Mouse (Mus musculus) large intestine, adult 2 months (tissue): ENCODE measurements around the gene Dgki. TPM values are rescaled to one million over a fixed set of nuclear protein-coding genes. Genes with fewer than 3 reads are reported as not detected.

Source experiments
- DNase-seq: peaks from one replicate; pipeline ENCODE4 v3.0.0-alpha.2; 2012; ENCODE audit warnings: low read depth, low spot score
- WGBS: fragments of 180-500 bp; shearing (Covaris S2); methylation state at CpG from one replicate; pipeline ENCODE4 v1.1.7; 2018; 5-methylcytosine and 5-hydroxymethylcytosine counted together
- polyA plus RNA-seq: library from polyadenylated mRNA; depleted of rRNA; stranded (reverse); fragments of >200 nt; gene quantifications from 2 replicates; pipeline ENCODE4 v1.2.3, GENCODE M21; 2012

Dgki gene
- polyA plus RNA-seq, 1 experiment = 0.17 TPM

DNA sequence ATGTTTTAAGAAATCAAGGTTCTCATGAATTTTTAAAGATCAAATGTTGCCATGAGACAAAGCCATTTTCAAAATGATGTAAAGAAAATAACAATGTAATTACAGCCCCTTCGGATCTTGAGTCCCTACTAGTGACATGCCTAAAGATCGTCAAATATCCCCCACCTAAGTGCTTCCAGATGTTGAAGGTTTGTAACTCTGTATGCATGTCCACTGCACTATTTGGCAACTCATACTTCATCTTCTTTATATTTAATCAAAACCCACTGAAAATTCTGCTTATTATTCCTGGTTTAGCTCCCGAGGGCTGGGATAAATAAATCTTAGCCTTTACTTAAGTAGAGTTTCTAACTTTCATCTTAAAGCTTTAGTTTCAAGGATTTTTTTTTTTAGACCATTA lies 458.3 kb downstream of the Dgki start:
- DNase-seq = no peak
- 77% methylated on average over 3 of the region's 3 CpGs for WGBS

DNA sequence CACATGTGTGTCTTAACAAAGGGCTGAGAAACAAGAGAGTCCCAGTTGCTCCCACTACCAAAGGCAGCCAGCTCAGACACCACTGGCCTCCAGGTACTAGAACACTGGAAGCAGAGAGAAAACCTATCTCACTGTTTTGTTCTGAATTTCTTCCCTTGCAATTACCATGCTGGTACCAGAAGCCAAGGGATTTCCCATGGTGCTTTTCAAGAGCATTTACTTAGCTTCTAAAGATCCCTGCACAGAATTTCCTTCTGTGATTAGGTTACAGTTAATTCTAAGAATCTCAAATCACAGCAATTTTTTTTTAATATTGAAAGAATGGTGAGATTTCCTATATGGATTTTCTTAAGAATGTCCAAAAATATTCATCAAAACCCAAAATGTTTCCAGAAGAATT lies 458.8 kb downstream of the Dgki start:
- no peak for DNase-seq

DNA sequence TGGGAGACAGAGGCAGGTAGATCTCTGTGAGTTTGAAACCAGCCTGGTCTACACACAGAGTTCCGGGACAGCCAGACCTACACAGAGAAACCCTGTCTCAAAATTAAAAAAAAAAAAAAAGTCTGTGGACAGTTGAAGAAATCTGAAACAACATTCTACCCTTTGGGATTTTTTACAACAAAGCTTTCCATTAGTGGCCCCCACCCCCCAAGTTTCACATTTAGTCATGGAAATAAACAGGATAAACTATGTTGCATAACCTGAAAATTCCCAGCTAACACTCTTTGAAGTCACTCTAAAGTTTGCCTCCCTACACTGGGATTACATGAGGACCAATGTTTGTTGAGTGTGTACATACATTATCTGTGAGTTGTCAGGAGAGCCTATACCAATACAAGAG lies 461.2 kb downstream of the Dgki start:
- no peak for DNase-seq
- WGBS = 91% methylated on average over 1 of the region's 1 CpGs

GRCm38 (mm10) chr6:36835351-36835750 lies 464.6 kb downstream of the Dgki start:
- 74% methylated on average over 3 of the region's 3 CpGs for WGBS
- DNase-seq = no peak

DNA sequence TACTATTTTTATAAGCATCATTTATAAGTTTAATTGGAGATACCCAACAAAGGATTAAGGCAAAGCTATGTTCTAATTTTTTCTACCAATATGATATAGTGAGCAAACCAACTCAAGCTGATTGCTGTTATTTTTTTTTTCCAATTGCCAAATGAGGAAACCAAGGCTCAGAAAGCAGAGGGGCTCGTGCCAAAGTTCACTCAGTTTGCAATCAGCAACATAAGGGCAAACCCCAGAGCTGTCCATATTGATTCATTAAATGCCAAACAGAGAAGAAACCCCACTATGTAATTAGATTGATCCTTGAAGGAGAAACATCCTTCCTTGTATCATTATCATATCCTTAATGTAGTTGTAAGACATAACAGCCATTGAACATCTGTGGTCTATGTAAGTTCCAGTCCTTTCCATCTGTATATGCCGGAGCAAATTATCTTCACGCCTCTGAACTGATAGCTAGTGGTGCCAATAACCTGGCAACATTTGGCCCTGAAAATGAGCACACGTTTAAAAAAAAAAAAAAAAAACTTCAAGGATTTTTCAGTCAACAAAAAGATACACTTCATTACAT lies 465.2 kb downstream of the Dgki start:
- DNase-seq = no peak
- WGBS = 73% methylated on average over 4 of the region's 4 CpGs

GRCm38 (mm10) chr6:36832681-36833080 lies 467.3 kb downstream of the Dgki start:
- WGBS = 84% methylated on average over 4 of the region's 4 CpGs
- DNase-seq = no peak

DNA sequence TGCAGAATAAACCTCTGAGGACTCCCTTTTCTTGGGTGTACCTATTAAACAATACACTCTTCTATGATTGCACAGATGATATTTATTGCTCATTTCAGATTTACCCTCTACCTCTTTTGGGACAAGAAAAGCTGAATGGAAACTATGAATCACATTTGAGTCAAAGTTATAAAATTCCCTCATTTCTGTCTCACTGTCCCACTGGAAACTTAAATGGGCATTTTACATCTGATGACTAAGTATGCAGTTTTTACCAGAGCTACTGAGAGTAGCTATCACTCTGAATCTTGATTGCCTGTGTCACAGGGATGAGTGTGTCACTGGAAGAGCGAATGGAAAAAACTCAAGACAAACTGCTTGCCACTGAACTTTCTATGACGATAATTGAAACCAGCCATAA lies 467.8 kb downstream of the Dgki start:
- DNase-seq = no peak
- 85% methylated on average over 2 of the region's 2 CpGs for WGBS

DNA sequence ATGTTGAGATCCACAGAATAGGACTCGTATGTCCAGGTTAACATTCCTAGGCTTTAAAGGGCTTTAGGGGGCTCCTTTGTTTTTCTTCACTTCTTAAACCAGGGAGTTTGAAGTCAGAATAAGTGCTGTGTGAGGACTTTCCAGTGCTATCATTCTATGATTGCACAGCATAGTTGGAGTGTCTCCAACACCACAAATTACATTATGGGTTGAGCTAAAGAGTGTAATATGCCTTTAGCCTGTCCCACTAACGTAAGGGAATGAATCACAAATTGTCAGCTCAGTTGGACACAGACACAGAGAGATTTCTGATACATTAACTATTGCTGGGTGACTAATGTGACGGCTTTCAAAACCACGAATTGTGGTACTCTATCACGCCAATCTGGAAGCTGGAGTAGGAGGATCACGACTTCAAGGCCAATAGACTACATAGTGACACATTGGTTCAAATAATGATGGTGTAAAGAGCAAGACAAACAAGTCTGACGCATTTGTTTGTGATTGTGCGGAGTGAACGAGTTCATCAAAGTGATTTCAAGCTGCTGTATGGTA lies 469.5 kb downstream of the Dgki start:
- DNase-seq = no peak
- 68% methylated on average over 9 of the region's 9 CpGs for WGBS

DNA sequence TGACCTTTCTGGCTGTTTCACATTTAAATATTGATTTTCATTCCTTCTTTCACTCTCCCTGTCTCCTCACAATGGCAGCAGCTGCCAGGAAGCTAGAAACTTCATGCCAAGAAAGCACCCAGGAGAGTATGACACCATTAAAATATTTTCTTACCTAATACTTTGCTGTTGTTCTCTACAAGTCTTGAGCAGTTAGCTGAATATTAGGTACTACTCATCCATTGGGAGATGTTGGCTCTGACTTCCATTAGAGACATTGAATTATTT lies 480.3 kb downstream of the Dgki start:
- DNase-seq = no peak

DNA sequence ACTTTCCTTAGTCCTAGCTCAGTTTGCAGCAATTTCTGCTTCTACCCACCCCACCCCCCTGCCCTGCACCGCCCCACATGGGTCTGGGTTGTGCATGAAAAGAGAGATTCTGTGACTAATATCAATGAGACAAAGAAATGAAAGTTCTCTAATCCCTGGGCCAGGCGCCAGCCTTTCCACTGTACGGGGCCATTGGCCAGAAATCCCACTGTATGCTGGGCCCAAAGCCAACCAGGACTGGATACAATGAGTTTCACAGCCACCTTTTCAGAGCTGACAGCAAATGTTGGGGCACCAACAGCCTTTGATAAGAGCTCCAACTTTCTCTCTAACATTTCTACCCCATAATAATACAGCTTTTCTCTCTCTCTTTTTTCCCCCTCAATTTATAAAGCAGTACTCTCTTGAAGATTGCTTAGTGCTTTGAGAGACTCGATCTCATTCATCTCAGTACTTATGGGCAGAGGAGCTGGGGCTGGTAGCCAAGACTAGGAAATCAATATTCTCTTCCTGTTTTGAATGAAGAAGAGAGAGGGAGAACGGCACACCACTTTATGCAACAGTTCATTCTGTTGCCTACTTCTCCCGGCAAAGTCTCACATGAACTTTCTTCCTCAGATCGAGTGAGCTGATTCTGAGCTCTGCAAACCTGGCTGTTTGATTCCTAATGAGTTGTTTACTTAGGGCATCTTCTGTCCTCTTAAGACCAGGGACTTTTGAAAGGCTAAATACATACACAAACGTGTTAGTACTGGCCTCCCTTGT lies 480.8 kb downstream of the Dgki start:
- 20% methylated on average over 8 of the region's 8 CpGs for WGBS
- DNase-seq = no peak

GRCm38 (mm10) chr6:36818281-36819018 lies 481.5 kb downstream of the Dgki start:
- no peak for DNase-seq
- 57% methylated on average over 4 of the region's 4 CpGs for WGBS

- DNase-seq = no peak
- 84% methylated on average over 3 of the region's 3 CpGs for WGBS
Measured at GRCm38 (mm10) chr6:36816666-36817065, 483.3 kb downstream of the Dgki start.

DNA sequence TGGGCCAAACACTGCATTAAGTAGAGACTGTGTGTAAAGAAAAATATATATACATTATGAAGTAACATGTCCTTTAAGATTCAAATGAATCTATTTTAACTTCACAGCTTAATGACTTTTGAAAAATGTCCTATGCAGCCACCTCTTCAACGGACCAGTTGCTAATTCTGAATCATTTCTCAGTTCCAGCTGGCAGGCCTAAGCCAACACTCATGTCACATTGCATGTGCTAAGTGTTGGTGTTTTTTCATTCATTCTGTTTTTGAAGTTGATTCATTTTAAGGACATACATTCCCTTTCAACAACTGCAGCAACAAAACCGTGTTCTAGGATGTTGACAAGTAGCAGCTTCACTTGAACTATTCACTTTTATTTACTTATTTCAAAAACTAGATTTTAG lies 484.0 kb downstream of the Dgki start:
- no peak for DNase-seq
- 69% methylated on average over 2 of the region's 2 CpGs for WGBS

- no peak for DNase-seq
- 60% methylated on average over 7 of the region's 7 CpGs for WGBS
Measured at GRCm38 (mm10) chr6:36812666-36813515, 487.1 kb downstream of the Dgki start.

GRCm38 (mm10) chr6:36810448-36810847 lies 489.5 kb downstream of the Dgki start:
- WGBS = 35% methylated on average over 5 of the region's 5 CpGs
- no peak for DNase-seq

DNA sequence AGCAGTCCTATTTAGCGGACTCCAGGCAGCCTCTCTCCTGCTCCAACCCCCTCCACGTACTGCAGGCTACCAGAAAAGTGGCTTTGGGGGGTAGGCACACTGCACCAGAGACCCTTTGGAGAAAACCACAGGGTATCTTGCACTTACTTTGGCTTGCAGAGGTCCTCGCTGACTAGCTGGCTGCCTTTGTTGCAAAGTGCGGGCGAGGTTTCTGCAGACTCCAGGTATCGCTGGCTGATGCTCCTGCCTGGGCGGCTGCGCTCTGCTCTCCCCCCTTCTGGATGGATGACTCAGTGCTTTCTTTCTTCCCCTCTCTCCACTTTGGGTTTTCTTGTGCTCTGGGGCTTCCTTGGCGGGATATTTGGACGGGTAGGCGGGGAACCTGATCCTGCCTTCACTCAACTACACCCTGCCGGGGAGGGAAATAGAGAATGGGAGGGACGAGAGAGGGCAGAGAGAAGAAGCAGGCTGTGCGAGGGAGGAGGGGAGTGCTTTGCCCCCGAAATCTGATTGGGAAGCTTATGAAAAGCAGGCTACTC lies 490.2 kb downstream of the Dgki start, which contains the start of gene Ptn:
TSS of gene Ptn (minus strand) at position 474 of the 539 bp plus-strand sequence.
- 2% methylated on average over 15 of the region's 15 CpGs for WGBS
- no peak for DNase-seq

DNA sequence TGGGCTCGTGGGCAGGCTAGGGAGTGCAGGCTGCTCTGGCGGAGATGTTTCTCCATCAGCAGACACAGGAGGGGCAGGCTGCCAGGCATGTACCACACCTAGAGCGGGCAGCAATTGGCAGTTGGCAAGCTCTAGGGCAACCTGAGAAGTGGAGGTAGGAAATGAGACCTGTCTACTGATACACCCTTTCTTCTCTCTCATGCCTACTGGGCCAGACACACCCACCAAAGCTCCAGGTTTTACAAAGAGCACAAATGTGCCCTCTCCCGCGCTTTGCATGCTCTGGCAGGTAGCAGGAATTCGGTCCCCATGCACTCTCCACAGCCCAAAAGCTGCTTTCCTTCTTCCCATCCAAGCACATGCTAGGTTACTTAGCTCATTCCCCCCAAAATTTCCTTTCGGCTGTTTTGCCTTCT lies 490.7 kb downstream of the Dgki start:
- DNase-seq = no peak
- 15% methylated on average over 7 of the region's 7 CpGs for WGBS

- no peak for DNase-seq
- 51% methylated on average over 7 of the region's 7 CpGs for WGBS
Measured at GRCm38 (mm10) chr6:36808306-36809058, 491.5 kb downstream of the Dgki start.

GRCm38 (mm10) chr6:36806906-36807305 lies 493.1 kb downstream of the Dgki start:
- WGBS = 73% methylated on average over 6 of the region's 6 CpGs
- no peak for DNase-seq
